Mouse (Mus musculus): ENCODE measurements around the gene Cdc42bpg.

Cdc42bpg gene

GRCm38 (mm10) chr19:6324751-6325150, 18.5 kb downstream of the Cdc42bpg start:
- DNase-seq (ENCODE audit: low spot score in 2 of 2), result no peak

DNA sequence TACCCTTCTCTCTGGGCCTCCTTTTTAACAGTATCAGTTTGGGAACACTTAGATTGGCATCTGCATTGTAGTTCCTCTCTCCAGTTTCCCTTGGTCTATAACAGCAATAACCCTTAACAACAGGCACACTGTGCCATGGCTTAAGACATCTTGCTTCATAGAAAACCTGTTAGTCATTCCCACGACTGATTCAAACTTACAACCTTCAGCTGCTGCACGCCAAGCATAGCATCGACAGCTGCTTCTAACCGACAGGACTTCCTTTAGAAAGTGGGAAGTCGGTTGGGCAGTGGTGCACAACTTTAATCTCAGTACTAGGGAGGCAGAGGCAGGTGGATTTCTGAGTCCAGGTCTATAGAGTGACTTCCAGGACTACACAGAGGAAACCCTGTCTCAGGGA, 24.9 kb downstream of the Cdc42bpg start:
- DNase-seq (ENCODE audit: low spot score in 2 of 2), result no peak

GRCm38 (mm10) chr19:6331719-6332516, 25.7 kb downstream of the Cdc42bpg start:
- DNase-seq (ENCODE audit: low spot score in 2 of 2), result no peak

GRCm38 (mm10) chr19:6333761-6334595, 27.7 kb downstream of the Cdc42bpg start:
- DNase-seq (ENCODE audit: low spot score in 2 of 2), result no peak

DNA sequence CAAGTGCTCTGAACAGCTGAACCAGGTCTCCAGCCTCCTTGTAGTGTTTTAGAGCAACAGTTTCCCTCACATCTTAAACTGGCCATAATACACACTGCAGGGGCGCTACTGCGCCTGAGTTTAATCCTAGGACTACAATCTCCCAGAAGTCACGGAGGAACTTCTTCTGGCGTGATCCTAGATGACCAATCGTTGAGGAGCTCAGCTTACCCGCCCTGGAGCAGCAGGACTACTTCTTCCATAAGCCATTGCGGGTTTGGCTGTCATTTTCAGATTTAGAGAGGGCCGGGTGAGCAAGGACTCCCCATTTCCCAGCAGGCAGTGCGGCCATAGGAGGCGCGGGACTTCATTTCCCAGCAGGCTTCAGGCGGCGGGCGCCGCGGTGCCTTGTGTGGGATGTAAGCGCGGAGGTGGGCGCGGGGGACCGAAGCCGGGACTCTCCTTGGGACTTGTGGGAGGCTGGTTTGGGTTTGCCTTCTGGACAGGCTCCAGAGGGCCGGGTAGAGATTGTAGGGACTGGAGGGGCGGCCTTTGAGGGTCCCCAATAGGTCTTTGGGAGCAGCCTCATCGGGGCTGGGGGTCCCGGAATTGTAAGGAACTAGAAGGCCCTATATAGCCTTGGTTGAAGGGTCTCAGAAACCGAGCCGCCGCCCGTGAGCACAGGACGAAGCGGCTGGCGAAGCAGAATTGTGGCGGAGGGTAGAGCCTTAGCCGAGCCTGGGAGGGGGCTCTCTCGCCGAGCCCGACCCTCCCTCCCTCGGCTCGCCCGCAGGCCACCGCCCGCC, 28.6 kb downstream of the Cdc42bpg start, which contains the start of gene Men1:
Gene Men1 (plus strand): TSS at position 307 of the 785 bp plus-strand sequence.
- DNase-seq (ENCODE audit: low spot score in 2 of 2), result peak; percentile 91

- DNase-seq (ENCODE audit: low spot score in 2 of 2), result no peak
Measured at GRCm38 (mm10) chr19:6335458-6335827, 29.2 kb downstream of the Cdc42bpg start.

DNA sequence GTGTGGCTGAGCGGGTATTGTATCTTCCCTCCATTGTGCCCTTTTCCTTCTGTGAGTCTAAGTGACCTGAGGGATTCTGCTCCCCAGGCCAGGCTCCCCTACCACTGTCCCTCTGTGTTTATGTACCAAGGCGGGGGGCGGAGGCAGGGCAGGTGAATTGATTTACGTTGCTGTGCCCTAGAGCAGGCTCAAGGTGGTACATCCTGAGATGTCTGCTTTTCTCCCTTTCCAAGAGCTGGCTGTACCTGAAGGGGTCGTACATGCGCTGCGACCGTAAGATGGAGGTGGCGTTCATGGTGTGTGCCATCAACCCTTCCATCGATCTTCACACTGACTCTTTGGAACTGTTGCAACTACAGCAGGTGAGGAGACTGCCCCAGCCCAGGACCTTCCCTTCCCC, 30.7 kb downstream of the Cdc42bpg start:
- no peak for DNase-seq (ENCODE audit: low spot score in 2 of 2)

GRCm38 (mm10) chr19:6338171-6338570, 31.9 kb downstream of the Cdc42bpg start:
- no peak for DNase-seq (ENCODE audit: low spot score in 2 of 2)

- DNase-seq (ENCODE audit: low spot score in 2 of 2), result no peak
Measured at GRCm38 (mm10) chr19:6338716-6339115, 32.5 kb downstream of the Cdc42bpg start.

DNA sequence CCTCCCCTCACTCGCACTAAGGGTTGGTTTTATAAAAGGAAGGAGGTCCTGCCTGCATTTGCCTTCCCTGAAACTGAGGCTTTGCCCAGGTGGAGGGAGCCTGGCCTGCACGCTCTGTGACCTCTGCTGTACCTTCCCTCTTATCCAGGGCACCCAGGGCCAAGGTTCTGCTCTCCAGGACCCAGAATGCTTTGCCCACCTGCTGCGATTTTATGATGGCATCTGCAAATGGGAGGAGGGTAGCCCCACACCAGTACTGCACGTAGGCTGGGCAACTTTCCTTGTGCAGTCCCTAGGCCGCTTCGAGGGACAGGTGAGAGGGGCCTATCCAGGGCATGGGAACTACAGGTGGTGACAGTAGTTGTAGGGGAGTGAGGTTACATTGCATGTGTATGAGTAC, 32.9 kb downstream of the Cdc42bpg start:
- no peak for DNase-seq (ENCODE audit: low spot score in 2 of 2)

- DNase-seq (ENCODE audit: low spot score in 2 of 2), result no peak
Measured at GRCm38 (mm10) chr19:6339890-6340504, 33.7 kb downstream of the Cdc42bpg start.

- peak; percentile 81 to 86 for DNase-seq (ENCODE audit: low spot score in 2 of 2)
Measured at GRCm38 (mm10) chr19:6340524-6341452, 34.5 kb downstream of the Cdc42bpg start, which contains the start of gene Map4k2. Map4k2 (plus strand) TSS chr19:6341135.

GRCm38 (mm10) chr19:6341453-6342077, 35.3 kb downstream of the Cdc42bpg start:
- no peak for DNase-seq (ENCODE audit: low spot score in 2 of 2)

GRCm38 (mm10) chr19:6342276-6342933, 36.1 kb downstream of the Cdc42bpg start:
- DNase-seq (ENCODE audit: low spot score in 2 of 2), result no peak

DNA sequence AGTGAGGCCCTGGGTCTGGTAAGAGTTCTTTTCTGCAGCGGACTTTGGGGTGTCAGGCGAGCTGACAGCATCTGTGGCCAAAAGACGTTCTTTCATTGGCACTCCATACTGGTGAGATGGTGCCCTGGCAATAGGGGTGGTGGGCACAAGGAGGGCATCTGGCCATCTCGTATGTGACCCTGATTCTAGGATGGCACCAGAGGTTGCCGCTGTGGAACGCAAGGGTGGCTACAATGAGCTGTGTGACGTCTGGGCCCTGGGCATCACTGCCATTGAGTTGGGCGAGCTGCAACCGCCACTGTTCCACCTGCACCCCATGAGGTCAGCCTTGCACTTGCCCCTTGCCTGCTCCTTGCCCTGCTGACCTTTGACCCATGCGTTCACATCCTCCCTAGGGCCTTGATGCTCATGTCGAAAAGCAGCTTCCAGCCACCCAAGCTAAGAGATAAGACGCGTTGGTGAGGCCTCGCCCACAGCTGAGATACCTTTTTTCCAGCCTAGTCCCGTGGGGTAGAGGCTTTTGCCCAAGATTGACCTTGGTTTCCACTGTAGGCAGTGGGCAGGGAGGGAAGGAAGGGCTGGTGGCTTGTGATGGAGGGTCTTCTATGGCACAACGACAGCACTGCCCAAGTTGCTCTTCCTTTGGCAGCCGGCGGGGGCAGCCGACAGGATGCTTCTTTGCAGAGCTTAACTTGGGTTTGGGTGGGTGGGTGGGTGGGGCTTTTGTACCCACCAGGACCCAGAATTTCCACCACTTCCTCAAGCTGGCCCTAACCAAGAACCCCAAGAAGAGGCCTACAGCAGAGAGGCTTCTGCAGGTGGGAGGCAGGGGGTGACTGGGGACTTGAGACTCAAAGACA, 37.0 kb downstream of the Cdc42bpg start:
- DNase-seq (ENCODE audit: low spot score in 2 of 2), result no peak

DNA sequence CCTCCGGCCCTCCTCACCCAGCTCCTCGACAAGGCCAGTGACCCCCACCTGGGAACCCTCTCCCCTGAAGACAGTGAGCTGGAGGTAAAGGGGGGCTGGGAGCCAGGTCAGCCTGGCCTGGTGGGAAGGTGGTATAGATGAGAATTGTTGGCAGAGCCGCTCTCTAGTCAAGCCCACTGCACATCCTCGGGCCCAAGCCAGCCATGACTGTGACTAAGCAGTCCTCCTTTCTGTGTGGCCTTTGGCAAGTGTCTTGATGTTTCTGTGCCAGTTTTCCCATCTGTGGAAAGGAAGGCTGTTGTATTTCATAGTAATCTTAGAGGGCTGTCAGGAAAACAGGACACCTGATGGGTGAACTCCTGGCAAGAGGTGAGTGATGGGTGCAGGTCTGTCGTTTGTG, 37.7 kb downstream of the Cdc42bpg start:
- DNase-seq (ENCODE audit: low spot score in 2 of 2), result no peak

DNA sequence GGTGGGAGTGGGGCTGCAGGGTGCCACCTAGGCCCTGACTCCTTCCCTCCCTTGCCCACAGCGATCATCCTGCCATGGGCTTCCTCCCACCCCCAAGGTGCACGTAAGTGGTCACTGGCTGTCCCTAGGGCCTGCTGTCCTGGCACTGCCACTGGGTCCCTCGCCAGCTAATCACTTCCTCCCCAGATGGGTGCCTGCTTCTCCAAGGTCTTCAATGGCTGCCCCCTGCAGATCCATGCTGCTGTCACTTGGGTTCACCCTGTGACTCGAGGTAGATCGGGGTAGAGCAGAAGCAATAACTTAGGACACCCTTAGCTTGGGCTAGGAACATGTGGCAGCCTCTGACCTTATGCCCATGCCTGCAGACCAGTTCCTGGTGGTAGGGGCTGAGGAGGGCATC, 39.8 kb downstream of the Cdc42bpg start:
- DNase-seq (ENCODE audit: low spot score in 2 of 2), result no peak

GRCm38 (mm10) chr19:6346661-6347060, 40.4 kb downstream of the Cdc42bpg start:
- DNase-seq (ENCODE audit: low spot score in 2 of 2), result no peak

Data from urinary bladder, postnatal 4 days (tissue).